Mouse (Mus musculus) fat pad, adult 2 months (tissue): ENCODE results near the gene Rora.

ENCODE experiments used
- DNase-seq: peaks from one replicate; pipeline ENCODE4 v3.0.0-alpha.2; 2011; ENCODE audit warnings: low read depth, low spot score; ENCODE audit errors: extremely low read depth

Rora gene

DNA sequence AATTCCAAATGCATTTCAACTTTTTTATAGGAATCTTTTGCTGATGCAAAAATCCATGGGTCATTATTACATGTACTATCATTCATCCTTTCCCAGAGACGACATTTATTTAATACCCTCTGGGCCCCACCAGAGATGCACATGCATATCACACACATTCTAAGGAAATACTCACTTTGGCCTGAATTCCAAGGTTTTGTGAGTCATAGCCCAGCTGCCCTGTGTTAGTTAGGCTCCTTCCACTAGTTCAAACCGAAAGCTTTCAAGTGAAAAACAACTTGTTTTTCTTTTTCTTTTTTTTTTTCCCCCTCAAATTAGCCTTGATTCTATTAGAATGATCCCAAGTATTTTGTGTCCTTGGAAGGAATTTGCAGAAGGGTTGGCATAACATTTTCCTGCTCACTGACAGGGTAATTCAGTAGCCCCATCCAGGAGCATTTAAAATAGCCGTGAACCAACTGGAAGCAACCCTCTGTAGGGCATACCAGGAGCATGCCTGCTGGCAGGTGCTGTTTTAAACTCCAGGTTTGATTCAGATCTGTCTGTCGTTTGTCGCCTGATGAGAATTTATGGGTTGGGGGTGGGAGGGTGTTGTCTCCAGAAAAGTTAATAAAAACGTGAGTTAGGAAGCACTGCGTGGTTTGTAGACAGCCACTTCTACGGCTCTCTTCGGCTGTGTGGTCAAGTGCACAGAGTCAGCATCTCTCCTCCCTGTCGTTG lies 621.3 kb downstream of the Rora start:
- DNase-seq: no peak

DNA sequence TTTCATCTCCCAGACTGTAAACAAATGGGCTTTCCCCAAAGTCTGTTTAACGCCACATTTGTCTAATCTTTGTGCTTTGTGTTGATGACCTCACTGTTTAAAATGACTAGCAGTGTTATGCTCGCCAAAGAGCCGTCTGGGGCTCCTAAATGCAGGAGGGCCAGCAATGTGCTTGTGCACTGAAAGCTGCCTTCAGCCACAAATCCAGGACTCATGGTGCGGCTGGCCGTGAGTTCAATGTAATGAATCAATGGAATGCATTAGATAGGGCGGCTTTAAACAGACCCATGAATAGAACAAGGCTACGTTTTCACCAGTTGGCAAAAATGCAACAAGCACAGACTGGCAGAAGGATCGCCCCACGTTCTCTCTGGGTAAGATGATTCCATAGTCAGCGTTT lies 623.7 kb downstream of the Rora start:
- no peak for DNase-seq

GRCm38 (mm10) chr9:69285011-69285410 lies 631.4 kb downstream of the Rora start:
- no peak for DNase-seq

GRCm38 (mm10) chr9:69288113-69288512 lies 634.5 kb downstream of the Rora start:
- DNase-seq: no peak

DNA sequence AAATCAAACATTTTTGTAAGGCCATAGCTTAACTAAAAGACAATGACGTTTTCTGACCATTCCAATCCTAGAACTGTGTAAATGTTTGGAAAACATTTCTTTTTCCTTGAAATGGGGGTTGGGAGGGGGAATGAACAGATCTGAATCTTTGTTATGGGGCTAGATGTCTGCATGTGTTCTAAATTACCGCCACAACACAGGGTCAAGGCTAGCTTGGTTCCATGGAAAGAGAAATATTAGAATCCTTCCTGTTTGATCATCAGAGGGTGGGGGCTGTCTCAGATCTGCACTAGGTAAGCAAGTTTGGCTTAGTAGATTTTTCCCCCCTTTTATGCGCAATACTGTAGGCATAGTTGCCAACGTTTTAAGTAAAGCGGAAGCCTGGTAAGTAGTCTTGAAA lies 635.0 kb downstream of the Rora start:
- DNase-seq: no peak

DNA sequence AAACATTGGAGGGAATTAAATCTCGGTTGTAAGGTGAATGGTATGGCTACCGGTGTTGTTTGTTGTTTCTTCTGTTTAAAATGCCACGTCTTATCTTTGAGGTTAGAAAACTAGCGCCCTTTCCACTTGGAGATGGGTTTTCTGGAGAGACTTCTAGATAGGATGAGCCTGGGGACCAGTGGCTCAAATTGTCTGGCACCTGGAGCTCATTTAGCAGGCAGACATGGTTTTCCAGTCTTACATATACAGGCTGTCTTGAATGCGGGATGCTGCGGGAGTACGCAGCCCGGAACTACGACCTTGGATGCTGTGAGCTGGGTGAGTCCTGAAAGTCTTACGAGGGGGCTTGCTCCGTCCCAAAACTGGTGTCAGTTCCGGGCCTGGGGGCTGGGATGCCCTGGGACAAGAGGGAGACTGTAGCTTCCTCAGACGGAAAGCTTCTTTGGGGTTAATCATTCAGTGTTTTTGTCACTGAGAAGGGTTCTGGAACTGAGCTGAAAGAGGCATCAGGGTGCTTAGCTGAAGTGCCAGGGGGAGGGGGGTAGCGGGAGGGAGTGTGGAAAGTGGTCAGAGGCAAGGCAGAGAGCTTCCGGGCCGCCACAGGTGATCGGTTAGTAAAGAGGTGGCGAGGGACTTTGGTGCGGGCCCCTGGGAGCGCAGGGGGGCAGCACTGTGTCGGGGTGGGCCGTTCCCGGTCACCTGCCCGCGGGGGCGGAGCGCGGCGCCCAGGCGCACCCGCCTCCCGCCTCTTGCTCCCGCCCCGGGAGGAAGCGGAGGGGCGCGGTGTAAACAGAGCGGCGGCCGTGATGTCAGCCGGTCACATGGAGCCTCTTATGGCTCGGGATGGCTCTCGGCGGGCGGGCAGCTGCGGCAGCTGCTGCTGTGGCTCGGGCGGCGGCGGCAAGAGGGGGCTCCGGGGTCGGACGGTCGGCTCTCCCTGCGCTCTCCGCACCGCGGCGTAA lies 635.8 kb downstream of the Rora start:
- no peak for DNase-seq

GRCm38 (mm10) chr9:69290018-69290880 lies 636.7 kb downstream of the Rora start:
- no peak for DNase-seq

DNA sequence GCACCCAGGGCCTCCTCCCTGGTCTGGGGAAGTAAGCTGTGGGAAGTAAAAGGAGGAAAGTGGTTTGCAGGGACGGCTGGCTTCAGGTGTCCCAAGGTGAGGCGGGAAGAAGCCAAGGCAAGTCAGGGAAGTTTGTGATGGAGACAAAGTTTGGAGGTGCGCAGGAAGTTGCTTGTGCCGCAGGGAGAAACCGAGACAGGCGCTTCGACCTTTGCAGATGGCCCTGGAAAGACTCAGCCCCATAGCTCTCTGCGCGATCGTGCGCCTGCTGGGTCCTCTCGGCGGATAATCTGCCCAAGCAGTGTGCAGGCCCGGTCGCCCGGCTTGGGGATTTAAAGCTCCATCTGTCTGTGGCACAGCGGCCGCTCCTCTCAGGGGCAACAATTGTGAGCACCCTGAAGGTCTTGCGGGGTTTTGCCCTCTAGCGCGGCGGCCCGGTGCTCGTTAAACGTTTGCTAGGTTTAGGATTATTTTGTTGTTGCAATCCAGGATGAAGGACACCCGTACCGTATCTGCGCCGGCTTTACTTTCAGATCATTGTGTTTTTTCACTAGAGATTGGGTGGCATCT lies 637.4 kb downstream of the Rora start:
- no peak for DNase-seq

DNA sequence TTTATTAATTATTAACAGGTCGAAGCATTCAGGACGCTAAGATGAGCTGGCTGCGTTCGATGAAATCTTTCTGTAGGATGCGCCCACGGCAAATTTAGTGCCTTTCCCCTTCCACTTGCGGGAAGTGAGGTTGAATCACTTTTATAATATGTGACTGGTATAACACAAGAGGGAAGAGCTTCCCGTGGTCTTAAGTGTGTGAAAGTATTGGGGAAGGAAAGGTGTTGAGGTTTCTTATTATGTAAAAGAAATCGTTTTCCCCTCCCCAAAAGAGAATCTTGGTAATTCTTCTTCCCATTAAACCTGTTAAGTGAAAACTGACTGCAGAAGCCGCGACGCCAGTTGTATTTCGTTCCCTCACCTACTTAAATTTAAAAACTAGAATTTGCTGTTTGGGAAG lies 637.9 kb downstream of the Rora start:
- no peak for DNase-seq

DNA sequence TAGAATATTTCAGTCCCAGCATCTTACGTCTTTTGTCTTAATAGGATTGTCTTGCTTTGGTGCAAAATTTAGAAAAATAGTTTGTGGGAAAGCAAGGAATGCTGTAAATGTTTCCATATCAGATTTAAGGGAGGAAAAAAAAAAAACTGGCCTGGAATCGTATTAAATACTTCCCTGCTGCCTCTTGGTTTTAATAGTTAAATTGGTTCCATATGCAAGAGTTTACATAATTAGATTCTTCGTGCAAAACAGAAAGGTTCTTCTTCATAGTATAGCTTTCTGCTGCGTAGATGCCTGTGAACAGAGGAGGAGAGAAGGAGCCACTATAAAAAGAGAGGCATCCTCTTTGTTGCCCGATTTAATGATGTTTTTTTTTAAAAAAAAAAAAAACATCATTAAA lies 638.8 kb downstream of the Rora start:
- no peak for DNase-seq

- DNase-seq: no peak
Observed at GRCm38 (mm10) chr9:69292776-69293687, 639.4 kb downstream of the Rora start.

DNA sequence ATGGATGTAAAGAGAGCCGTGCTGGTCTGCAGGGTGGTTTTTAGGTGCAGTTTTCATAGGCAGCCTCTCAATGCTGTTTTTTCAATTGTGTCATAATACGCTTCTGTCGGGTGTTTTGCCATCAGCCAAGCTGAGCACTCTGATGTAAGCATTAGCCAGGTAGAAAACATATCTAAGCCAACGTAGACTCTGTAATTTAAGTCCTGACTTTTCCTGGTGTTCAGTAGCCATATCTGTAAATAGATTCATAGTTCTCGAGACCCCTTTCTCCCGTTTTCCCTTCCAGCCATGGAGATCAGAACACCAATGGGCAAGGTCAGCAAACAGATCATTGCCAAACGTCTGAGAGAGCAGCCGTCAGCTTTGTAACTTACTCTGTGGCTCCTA lies 640.1 kb downstream of the Rora start:
- DNase-seq: no peak

- no peak for DNase-seq
Observed at GRCm38 (mm10) chr9:69294426-69294825, 640.8 kb downstream of the Rora start.

DNA sequence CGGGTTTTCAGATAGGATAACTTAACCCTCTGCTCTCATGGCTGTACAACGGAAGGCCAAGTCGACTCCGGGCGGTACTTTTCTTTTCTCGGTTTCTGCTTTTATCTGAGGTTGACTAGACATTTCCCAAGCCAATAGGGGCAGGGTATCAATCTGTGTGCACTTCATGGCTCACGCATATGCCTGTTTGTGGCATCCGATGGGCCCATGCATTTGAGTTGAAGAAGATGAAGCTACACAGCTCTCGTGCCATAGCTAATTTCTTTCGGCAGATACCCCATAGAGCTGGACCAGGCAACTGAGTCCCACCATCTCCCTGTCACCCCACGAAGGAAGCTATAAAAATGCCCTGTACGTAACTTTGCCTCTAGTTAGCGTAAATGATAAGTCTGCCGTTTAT lies 641.3 kb downstream of the Rora start:
- no peak for DNase-seq

DNA sequence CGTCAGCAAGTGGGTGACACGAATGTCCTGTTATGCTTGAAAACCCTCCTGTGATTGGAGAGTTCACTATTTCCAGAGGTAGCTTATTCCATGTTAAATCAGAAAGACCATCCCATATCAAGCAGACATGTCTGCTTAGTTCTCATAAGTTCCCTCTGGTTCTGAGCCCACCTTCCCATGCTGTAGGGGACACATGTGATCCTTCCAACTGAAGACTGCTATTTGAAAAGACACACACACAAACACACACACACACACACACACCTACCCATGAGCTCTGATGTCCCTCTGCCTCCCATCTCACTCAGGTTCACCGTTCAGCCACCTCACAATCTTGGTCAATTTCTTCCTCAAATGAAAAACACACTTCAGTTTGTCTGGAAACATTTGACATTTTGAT lies 642.2 kb downstream of the Rora start:
- no peak for DNase-seq

DNA sequence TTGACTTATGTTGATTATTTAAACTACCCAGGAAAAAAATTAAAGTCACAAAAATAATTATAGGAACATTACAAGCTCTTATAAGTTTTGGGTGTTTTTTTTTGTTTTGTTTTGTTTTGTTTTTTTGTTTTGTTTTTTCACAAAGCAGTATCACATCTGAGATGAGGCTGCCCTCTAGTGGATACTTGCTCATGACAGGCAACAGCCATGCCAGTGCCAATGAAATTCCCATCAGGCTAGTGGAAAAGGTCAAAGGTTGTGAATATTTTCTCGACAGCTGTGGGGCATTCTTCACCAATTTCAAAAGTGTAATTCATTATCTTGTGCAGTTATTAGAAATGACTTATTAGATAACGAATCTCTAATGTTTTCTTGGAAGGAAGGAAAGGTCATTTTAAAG lies 642.8 kb downstream of the Rora start:
- DNase-seq: no peak

DNA sequence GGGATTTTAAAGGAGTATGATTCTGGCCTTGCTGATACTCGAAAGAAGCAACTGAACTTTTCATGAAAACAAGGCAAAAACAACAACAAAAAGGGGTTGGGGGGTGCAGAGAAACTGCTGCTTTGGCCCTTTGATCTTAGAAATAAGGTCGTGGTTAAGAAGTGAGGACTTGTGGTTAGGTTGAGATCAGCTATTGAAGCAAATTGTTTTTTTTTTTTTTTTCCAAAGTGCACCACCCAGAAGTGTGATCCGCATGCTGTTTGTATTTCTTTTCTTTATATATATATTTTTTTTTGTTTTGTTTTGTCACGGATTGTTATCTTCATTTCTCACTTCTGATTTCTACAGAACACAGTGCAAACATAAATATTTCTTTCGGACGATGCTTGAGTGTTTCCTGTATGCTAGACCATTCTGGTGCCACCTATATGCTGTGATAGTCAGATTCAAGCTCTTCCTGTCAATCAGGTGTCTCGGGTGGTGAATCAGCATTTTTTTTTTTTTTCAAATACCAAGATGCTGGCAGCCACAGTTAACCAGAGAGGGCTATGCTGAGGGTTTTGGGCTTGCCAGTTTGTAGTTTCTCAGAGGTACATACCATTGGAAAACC lies 644.3 kb downstream of the Rora start:
- no peak for DNase-seq

DNA sequence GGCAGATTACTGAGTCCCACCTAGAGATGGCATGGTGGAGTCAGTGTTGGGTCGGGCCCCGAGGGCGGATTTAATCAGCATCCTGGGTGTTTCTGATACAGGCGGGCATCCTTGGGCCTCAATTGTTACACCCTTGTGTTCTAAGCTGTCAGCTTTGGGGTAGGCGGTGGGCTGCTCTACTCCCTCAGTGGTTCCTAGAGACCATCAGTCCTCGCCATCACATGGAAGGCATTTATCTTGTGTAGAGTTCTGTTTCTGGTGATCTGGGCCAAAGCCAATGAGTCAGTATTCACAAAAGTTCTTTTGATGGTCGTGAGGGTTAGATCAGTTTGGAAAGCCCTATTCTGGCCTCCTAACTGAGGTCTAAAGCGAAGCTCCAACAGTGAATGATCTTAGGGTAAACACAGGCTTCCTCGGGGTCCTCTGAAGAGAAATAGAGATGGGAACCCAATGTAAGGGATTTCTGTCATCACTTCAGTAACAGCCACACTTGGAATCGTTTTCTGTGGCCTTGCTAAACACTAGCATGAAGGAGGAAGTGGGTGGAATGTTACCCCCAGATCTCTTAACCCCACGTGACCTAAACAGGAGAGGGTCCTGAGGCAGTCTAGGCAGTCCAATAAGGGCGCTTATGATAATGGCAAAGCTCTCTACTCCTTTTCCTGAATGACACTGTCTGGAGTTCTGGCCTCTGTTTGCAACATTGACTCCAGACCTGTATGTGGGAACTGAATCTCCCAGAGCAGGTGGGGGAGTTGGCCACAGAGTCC lies 645.2 kb downstream of the Rora start:
- no peak for DNase-seq

GRCm38 (mm10) chr9:69299484-69299883 lies 645.9 kb downstream of the Rora start:
- no peak for DNase-seq
